Mouse (Mus musculus) gastrocnemius, postnatal 25 days (tissue): ENCODE measurements around the gene Nxpe4. TPM values are rescaled to one million over a fixed set of nuclear protein-coding genes. Genes with fewer than 3 reads are reported as not detected.

ENCODE experiments used
- DNase-seq: peaks from one replicate; pipeline ENCODE4 v3.0.0; 2022
- total RNA-seq, 2 experiments: library from RNA; stranded (reverse); gene quantifications; 1 replicate in 1 of 2; 2 replicates in 1 of 2; pipeline ENCODE4 v1.2.3; 2021

The Nxpe4 gene
- total RNA-seq, 2 experiments from 2014 or later = 2.9 to 3.1 TPM

GRCm38 (mm10) chr9:48240431-48240830, 78.6 kb downstream of the Nxpe4 start:
- no peak for DNase-seq

DNA sequence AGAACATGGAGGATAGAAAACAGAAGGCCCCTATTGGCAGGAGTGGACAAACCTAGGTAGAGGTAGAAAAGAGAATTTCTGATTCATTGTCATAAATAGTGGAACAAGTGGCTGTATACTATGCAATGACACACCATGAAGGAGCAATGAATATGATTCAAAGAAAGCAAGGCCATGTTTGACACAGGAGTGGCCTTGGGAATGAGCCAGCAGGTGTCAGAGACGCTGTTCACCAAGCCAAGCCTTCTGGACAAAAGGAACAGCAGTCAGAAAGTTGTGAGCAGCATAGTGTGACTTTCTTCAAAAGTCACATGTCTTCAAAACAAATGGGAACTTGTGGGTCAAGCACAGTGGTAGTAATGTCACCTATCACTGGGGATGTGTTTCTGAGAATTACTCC, 80.0 kb downstream of the Nxpe4 start:
- DNase-seq = no peak

DNA sequence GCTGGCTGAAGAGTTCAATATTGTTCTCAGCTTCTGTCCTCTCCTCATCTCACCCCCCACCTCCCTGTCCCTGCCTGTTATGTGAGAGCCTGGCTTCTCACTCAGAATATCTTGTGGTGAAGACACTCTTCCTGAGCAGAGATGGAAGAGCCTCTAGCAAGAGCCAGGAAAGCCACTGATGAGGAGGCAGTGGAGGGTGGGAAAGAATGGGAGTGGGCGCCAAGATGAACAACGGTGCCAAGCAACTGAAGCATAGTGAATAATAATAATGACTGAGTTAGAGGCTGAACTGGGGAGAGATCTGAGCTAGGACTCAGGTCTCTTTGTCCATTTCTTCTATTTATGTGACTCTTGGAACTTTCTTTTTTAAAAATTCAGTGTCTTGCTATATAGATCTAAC, 80.9 kb downstream of the Nxpe4 start:
- DNase-seq = no peak

DNA sequence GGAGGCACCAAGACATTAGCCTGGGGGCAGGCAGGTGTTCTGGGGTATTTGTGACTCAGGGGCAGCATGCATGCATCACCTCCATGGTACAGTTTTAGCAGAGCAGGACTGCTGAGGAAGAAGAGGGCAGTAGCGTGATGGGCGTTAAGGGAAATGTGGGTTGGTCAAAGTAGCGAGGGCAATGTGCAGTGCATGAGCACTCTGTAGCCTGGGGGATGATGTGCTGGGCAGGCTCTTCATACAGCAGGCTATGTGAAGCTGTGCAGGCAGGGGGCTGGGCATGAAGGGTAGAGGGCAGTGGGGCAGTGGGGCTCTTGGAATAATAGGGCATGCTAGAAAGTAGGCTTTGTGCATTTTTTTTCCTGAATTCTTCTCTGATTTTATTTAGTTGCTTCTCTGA, 82.4 kb downstream of the Nxpe4 start:
- no peak for DNase-seq

- DNase-seq = no peak
These were observed 83.7 kb downstream of the Nxpe4 start for GRCm38 (mm10) chr9:48245525-48245924.

- no peak for DNase-seq
These were observed 85.5 kb downstream of the Nxpe4 start for GRCm38 (mm10) chr9:48247276-48247675.

DNA sequence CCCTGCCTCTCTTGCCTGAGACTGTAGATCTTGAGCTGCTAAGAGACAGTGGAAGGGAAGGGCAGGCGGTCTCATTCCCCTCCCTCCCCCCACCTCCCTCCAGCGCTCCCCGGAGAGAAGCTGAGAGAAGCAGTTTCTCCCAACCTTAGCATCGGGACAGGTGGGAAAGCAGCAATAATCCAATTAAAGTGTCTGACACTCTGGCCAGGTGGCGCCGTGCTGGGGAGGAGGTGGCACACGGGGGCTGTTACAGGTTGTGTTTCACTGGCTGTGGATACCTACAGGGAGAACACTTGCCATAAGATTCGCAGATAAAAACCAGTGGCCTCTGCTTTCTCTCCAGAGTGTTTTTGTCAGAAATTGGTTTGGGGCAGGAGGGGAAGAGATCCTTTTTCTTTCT, 90.4 kb downstream of the Nxpe4 start:
- DNase-seq = no peak

DNA sequence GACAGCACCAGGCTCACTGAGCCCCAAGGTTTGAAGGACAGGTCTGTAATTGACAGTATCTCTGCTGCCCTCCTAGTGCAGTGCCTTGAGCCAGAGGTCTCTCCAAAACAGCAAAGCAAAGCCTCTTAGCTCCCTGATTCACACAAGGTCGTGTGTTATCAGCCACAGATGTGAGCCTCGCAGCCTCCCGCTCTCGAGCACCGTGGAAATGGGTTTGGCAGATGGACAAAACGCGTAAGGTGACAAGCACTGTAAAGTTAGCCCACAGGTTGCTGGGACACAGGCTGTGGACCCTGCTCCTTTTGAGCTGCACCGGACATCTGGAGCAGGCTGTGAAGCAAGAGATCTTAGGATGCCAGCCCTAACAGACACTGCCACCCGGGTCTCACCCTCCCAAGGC, 95.2 kb downstream of the Nxpe4 start:
- no peak for DNase-seq

DNA sequence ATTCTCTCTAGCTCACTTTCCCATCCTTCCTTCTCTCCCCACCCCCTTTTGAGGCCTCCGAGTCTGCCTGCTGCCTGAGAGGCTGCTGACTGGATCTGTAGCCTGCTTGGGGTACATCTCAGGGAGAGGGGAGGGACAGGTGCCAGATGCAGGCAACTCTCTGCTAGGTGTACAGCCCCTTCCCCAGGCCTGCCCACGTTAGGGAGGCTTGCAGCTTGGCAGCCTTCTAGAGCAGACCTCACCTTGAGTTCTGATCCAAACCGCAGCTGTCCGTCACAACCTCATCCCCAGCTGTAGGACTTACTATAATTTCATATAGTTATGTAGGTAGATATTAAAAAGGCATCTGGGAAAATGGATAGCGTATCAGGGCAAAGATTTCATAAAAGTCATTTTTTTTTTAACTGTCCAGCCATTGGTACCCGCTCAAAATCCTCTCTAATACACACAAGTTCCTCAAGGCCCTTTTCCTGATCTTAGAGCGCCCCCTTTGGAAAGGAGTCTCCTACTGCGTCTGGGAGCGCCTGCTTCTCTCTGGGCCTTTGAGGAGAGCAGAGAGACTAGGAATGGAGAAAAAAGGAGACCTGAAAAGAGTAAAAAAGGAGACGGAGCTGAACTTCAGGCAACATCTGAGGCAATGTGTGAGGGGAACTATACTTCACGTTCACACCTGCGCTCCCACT, 96.1 kb downstream of the Nxpe4 start:
- DNase-seq = no peak

DNA sequence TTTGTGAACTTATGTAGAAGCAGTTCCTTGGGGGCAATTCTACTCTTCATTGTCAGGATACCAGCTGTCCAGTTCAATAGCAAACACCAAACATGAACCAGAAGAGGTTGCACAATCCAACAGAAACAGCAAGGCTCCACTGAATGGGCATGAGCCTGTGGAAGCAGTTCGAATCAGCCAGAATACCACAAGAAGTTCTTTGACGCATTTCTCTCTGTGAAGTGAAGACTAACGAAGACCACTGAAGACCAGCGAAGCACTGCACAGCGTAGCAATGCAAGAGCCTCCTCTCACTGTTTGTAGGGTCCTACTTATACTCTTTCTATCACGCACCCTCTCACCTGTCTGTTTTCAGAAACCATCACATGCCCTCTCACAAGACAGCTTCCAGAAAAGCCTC, 102.8 kb downstream of the Nxpe4 start:
- no peak for DNase-seq

- DNase-seq = no peak
These were observed 103.7 kb downstream of the Nxpe4 start for GRCm38 (mm10) chr9:48265491-48265890.

- DNase-seq = peak; percentile 67
These were observed 104.6 kb downstream of the Nxpe4 start for GRCm38 (mm10) chr9:48266286-48267027.

DNA sequence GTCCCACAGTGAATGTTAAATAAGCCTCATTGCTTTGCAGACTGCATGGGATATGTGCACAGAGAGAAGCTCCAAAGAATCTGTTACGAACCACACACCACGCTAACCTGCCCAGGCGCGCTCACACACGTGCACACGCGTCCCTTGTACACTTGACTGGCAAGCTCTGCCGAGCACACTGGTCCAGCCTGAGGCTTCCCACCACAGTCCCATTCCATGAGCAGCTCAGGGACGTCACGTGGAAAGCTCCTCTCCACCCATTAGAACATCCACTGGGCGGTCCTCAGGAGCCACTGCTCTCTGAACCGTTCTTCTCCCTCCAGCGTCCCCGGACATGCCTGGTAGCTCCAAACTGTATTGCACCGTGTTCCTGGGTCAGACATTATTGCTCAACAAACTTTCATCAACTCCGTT, 105.2 kb downstream of the Nxpe4 start:
- peak; percentile 45 for DNase-seq

DNA sequence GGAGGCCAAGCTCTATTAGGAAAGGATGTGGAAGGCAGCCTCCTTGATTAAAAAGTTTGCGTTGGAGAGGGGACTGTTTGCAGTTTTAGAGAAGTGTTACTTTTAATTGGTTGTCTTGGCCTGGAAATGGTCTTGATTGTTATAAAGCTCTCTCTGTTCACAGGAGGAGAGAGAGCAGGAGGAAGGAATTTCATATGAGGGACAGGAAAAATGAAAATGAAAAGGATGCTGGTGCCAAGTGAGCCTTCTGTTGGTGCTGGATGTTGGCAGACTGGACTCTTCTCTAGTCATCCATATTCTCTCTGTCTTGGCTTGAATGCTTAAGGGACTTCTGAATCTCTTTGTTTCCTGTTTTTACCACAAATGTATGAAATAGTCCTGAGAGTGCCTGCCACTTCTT, 106.1 kb downstream of the Nxpe4 start:
- DNase-seq = no peak

DNA sequence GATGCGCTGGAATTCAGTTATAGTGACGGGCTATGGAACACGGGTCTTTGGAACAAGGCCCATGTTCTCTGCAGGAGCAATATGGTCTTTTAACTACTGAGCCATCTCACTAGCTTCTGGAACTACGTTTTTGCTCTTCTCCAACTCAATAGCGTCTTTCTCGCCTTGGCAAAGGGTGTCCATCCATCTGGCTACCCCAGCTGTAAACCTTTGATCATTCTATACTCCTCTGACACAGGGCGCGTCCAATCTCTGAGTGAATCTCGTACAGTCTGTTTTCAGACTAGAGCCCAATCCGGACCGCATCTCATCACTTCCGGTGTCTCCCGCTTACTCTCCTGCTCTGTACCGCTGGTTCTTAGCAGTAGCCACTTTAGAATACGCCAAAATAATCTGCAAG, 115.0 kb downstream of the Nxpe4 start:
- DNase-seq = no peak

GRCm38 (mm10) chr9:48284221-48284620, 122.4 kb downstream of the Nxpe4 start:
- DNase-seq = no peak

DNA sequence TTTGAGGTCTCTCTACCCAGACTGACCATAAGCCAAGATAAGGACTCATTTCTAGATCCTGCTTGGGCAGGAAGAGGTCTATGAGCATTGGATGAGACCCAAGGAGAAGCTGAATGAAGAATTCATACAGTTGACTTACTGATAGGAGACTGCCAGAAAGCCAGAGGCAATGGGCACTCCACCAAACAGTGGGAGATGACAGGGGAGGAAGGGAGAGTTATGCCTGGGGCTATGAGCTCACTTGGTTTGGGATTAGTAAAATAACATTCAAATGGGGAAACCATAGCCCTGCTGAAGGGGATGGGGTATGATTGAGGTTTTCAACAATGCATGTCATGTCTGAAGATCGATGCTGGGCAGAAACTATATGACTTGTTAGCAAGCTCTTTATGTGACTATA, 128.5 kb downstream of the Nxpe4 start:
- DNase-seq = no peak

- DNase-seq = no peak
These were observed 132.9 kb downstream of the Nxpe4 start for GRCm38 (mm10) chr9:48294754-48295153.

GRCm38 (mm10) chr9:48298983-48299382, 137.2 kb downstream of the Nxpe4 start:
- no peak for DNase-seq

DNA sequence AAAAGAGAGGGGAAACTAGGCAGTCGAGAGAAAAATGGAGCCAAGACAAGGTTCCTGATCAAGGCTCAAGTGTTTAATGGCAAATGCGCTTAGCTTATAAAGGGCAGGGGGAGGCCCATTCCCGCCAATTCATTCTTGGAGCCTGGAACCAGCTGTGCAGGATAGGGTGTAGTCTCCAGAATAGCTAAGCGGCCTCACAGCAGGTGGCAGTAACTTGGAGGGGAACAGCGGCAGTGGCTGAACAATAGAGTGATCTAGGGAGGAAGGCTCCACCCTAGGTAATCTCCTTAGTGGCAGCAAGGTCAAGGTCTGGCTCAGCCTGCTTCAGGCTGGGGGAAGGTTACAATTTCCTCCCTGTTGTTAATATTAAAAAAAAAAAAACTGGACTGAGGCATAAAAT, 141.7 kb downstream of the Nxpe4 start:
- DNase-seq = peak; percentile 40

DNA sequence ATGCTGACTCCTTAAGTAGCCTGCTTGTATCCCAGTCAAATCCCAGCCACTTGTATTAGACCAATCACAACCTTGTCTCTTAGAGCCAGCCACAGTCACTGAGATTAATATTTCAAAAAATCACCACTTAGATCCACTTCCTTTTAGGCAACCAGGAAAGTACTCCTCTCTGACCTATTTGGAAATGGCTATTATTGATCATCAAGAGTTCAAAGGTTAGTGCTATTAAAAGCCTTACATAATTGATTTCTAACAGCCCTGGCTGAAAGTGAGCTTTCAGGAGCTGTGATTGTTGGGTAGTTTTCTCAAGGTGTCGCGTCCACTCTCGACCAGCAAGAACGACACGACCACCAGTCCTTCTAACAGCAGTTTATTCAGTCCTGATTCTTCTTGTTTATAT, 149.4 kb downstream of the Nxpe4 start:
- DNase-seq = no peak

GRCm38 (mm10) chr9:48314194-48314593, 152.4 kb downstream of the Nxpe4 start:
- peak; percentile 28 for DNase-seq

- DNase-seq = no peak
These were observed 154.0 kb downstream of the Nxpe4 start for GRCm38 (mm10) chr9:48315825-48316224.

DNA sequence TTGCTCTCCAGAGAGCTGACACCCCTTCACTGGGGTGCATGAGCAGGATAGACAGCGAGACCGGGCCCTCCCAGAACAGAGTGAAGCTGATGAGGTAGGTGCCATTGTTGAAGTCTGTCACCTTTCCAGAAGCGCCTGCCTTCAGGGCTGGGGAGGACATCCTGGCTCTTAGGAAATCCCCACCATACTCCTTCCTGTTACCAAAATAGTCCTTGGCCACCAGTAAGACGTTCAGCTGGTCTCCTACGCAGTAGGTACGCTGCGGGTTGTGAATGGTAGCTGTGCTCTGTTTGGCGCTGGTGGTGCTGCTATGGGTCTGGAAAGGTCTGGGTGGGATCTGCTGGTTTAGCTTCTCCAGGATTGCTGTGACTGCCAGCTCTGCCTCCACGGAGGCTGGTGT, 164.5 kb downstream of the Nxpe4 start:
- DNase-seq = no peak
